Mouse (Mus musculus): ENCODE data around the gene Xcr1.
A peak's percentile ranks its signal among the peaks of the same experiment; 100 is the strongest.

The Xcr1 gene

DNA sequence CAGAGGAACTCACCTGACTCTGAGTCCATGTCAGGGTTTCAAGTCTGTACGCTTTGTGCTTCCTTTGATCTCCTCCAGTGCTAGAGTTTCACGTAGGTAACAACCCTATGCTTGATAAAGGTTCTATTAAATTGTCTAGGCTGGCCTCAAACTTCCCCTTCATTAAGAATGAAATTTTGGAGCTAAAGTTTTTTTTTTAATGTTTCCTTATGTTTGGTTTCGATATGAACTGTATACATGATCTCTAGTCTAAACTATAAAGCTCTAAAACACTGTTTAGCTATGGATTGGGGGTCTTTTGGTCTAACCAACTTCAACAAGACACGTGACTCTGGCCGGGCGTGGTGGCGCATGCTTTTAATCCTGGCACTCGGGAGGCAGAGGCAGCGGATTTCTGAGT, at the start of gene Xcr1:
TSS of gene Xcr1 (minus strand) at position 101 of the 400 bp plus-strand sequence.
- DNase-seq, result no peak

DNA sequence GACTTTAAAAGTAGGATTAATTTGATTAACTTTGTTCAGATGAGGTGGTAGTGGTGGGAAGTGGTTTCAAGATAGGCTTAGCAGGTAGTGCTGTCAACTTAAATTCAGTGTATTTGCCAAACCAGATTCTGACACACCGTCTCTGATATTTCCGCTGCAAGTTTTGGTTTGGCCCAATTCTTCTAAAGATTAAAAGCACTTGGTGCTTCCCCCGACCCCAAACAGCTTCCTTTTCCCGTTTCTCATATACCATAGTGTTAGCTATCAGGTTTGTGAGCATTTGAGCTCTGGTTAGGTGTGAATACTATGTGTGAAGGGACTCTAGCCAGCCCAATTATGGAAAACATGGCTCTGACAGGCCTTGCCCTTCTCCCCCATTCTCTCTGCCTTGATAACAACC, 10.2 kb upstream of the Xcr1 start:
- no peak for DNase-seq

- no peak for DNase-seq
Observed at GRCm38 (mm10) chr9:123869167-123869784, 7.4 kb upstream of the Xcr1 start.

GRCm38 (mm10) chr9:123863641-123864040, 1.8 kb upstream of the Xcr1 start:
- no peak for DNase-seq

DNA sequence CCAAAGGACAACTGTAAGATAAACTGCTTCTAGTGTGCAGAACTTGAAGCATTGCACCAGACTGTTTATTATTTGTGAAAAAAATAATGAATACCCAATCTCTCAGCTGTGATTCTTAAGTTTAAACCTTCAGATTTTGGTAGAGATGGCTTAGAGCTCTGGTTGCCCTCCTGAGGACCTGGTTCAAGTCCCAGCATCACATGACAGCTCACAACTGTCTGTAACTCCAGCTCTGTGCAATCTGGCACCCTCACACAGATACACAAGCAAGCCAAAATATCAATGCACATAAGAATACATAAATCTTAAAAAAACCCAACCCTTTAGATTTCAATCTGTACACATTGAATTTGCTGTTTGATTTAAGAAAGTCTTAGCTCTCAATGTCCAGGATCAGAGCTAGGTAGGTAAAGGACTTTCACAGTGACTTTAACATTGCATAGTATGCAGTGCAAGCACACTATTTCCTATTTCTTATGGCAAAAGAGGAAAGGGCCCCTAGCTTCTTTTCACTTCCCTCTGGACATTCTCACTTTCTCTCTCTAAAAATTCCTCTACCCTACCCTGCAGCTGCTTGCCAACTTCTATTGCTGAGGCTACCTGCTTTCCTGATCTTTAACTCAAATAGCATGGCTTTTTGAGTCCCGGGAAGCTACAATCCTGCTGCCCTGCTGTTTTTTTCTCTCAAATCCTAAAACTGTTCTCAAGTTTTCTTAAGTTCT, 1.2 kb upstream of the Xcr1 start:
- no peak for DNase-seq

- no peak for DNase-seq
Observed at GRCm38 (mm10) chr9:123856836-123857235, 5.0 kb downstream of the Xcr1 start.

- no peak for DNase-seq
Observed at GRCm38 (mm10) chr9:123852449-123853390, 9.1 kb downstream of the Xcr1 start.

GRCm38 (mm10) chr9:123851713-123852448, 9.9 kb downstream of the Xcr1 start, which contains the start of gene Fyco1:
Gene Fyco1, minus strand, starts transcription at chr9:123851899.
- peak; percentile 99 for DNase-seq

- peak; percentile 85 for DNase-seq
Observed at GRCm38 (mm10) chr9:123851062-123851712, 10.6 kb downstream of the Xcr1 start.

GRCm38 (mm10) chr9:123850705-123851061, 11.1 kb downstream of the Xcr1 start:
- peak; percentile 76 for DNase-seq

- DNase-seq, result no peak
Observed at GRCm38 (mm10) chr9:123849976-123850695, 11.7 kb downstream of the Xcr1 start.

DNA sequence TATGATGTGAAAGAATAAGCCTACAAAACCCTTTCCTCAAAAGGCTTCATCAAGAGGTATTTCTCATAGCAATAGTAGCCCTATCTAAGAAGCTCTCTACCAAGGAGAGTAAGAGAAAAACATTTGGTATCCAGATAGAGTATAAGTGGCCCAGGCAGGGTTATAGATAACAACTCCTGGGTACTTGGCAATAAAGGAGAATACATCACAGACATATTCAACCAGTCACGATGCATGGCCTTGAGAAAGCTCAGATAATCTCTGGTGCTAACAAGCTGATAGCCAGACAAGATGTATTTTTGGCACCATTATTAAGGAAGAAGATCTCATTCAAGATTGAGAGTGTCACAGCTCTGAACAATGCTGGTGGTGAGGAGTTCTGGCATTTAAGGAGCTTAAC, 15.3 kb downstream of the Xcr1 start:
- DNase-seq, result no peak

- peak; percentile 24 for DNase-seq
Observed at GRCm38 (mm10) chr9:123845120-123845519, 16.7 kb downstream of the Xcr1 start.

DNA sequence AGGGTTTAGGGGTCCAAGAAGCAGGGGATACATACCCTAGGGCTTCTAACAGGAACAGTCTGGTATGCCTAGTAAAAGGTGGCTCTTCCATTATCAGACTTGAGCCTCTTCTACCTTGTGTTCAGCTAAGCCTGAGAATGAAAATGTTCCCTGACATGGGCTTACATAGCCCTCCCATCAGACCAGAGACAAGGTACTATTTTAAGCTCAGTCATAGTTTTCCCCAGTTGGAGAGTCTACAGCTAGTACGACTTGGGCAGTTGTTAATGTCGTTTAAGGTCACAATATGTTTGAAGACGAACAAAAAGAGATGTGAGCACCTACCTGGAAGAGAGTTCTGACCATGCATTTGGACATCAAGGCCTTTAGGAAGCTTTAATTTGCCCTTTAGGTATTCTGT, 17.4 kb downstream of the Xcr1 start:
- no peak for DNase-seq

DNA sequence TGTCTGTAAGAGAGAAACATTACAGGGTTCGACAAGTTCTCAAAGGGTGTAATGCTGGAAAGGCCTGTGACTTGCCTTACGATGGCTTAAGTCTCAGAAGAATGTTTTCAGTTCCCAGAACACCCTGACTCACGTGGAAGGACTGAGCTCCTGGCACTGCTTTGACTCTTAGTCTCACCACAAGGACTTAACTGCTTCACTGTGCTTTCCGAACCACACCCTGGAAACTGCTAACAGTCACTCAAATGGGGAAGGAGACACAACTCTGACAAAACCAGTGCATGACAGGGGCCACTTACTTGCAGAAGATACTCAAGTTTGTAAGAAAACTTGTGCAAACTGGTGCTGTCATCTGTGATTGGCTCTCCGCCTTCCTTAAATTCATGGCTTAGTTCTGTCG, 21.6 kb downstream of the Xcr1 start:
- DNase-seq, result peak; percentile 63

DNA sequence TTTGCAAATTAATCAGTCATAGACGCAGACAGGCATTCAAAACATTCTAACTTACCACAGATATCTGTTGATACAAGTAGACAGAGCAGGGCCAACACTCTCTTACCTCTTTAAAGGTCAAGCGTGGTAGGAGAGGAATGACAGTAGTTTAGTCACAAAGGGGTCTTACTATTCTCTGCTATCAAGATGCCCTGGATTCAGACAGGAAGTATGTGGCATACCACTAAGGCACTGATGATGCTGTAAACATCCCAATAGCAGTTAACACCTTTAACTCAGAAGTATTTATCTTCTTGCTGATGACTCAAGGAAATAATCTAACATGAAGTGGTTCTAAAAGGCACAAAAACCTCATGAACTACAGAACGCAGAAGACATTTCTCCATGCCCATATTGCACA, 26.0 kb downstream of the Xcr1 start:
- no peak for DNase-seq

DNA sequence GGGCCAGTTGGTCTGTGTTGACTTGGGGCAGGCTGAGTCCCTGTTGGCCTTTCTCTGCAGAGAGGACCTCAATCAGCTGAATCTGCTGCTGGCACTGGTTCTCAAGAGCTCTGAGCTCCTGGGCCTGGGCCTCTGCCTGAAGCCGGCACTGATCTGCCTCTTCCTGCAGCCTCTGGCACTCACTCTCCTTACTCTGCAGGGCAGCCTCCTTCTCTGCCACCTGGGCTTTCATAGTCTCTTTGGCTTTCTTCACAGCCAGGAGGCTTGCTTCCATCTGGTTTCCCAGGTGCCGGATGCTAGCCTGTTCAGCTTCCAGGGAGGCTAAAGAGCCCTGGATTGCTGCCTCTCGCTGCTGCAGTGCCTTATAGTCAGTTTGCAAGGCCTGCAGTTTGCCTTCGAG, 32.9 kb downstream of the Xcr1 start:
- no peak for DNase-seq

DNA sequence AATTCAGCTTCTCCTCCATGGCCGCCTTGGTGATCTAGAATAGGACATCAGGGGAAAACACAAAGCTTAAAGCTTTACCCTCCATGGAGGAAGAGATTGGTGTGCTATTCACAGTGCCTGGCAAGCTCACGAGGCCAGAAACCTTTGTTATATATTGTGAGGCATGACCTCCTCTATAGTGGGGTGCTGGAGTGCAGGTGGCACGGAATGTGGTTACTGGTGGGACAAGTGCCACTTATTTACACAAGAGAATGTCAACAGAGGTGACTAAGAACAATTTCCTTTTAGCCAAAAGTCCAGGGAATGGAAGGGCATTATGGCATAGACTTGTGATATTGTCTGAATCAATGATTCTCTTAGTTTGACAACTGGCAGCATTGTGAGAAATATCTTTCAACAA, 35.2 kb downstream of the Xcr1 start:
- DNase-seq, result peak; percentile 61

- no peak for DNase-seq
Observed at GRCm38 (mm10) chr9:123818601-123819000, 43.2 kb downstream of the Xcr1 start.

GRCm38 (mm10) chr9:123815996-123816395, 45.8 kb downstream of the Xcr1 start:
- no peak for DNase-seq

GRCm38 (mm10) chr9:123815444-123815843, 46.4 kb downstream of the Xcr1 start:
- DNase-seq, result no peak

GRCm38 (mm10) chr9:123814821-123815220, 47.0 kb downstream of the Xcr1 start:
- no peak for DNase-seq
